Mouse (Mus musculus) spleen, postnatal 4 days (tissue): ENCODE data around the gene Ndufa12.

Experiments used
- DNase-seq, 2 experiments: peaks; one replicate each; pipeline ENCODE4 v3.0.0; 2022; ENCODE audit warnings: low spot score in 2 of 2

Gene Ndufa12

DNA sequence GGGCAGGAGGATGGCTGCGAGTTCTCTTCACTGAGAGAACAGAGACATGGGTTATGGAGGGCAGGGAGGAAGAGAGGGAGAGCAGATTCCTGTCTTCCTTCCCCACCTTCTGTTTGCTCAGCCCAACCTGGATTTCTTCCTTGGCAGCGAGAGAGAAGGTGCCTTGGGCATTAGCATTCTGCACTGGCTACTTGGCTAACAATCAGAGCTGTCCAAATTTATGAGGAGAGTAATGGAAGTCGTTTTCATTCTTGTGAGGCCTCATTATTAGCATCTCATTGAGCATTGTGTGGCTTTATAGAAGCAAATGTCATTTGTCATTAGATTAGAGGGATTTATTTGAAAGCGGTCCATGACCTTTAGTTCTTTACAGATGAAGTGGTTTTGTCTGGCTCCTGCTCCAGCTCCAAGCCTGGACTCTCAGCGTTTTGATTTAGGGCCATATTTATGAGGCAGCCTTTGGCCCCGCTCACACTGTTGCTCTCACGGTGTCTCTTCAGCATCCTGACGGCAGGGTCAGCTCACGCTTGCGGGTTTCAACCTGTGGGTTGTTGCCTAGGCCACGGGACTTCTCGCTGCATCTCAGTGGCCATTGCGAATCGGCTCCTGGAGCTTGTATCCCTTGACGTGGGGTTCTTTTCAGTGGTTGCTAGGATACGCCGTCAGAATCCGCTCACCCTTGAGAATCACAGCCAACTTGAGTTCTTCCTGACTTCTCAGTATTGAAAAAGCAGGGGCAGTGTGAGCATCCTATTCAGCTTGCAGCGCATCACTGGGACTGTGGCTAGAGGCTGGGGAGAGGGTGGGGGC is 31.9 kb downstream of the Ndufa12 start:
- DNase-seq: no peak

DNA sequence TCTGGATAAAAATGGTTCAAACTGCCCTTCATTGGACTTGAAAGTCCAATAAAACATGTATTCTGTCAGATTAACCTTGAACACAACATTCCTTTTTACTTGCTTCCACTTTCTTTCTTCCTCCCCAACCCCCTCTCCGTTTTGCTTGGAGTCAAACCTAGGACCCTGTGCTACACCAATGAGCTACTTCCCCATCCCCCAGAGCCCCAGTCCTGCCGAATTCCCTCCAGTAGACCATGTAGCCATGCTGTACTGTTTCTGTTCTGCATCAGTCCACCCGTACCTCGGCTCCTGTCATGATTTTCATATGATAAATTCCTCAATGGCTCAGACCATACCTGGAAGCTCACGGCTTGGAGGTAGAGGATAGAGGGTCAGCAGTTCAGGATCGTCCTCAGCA is 32.5 kb downstream of the Ndufa12 start:
- DNase-seq: no peak

DNA sequence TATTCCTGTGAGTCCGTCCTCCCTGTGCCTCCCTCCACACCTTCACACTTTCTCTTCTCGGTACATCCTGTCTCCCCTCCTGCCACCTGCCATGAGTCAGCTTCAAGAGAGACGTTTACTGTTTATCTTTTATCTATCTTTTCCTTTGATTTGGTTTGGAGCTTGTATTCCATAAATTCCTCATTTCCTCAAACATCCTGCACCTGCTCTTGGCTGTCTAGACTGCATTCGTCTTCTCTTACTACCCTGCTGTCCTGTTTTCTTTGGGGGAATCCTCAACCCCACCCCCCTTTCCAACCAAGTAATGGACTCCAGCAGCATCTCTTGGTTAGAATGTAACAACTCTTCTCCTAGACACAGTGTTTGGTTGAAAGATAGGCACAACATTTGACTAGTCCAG is 36.7 kb downstream of the Ndufa12 start:
- no peak for DNase-seq

DNA sequence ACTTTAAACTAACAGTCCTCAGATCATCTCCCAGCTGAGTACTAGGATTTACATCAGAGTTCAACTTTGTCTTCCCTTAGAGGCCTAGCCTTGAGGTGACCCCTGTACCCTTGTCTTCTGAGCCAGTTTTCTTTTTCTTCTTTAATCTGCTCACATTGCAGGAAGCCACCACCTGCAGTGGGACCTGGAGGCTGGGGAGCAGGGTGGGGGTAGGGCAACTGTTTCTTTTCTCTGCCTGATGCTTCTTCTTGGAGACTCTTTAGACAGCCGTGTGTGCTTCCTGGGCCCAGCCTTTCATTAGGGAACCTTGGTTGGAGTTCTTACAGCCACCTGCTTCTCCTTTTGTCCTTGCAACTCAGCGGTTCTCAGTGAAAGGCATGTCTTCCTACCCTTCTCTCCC is 42.8 kb downstream of the Ndufa12 start:
- no peak for DNase-seq

DNA sequence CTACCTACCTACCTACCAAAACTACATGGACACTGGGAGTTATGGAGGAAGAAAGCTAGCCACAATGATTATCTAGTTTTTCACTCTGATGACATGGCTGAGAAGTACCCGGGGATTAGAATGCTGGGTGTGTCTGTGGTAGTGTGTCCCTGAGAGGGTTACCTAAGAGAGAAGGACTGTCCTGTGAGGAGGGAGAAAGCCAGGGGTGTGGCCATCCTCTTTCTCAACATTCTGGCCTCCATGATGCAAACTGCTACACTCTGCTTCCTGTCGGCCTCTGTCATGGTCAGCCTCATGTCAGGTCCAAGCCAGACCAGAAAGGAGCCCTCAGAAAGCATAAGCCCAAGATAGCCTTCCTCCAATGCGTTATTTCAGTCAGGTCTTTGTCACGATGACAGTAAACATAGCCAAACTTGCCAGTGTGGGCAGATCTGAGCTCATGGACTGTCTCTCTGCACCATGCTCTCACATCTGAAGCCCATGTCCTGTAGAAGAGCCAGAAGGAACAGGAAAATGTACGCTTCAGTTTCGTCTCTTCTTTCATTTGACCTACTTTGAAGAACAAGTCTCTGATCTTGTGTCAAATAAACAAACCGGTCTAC is 49.3 kb downstream of the Ndufa12 start:
- no peak for DNase-seq

DNA sequence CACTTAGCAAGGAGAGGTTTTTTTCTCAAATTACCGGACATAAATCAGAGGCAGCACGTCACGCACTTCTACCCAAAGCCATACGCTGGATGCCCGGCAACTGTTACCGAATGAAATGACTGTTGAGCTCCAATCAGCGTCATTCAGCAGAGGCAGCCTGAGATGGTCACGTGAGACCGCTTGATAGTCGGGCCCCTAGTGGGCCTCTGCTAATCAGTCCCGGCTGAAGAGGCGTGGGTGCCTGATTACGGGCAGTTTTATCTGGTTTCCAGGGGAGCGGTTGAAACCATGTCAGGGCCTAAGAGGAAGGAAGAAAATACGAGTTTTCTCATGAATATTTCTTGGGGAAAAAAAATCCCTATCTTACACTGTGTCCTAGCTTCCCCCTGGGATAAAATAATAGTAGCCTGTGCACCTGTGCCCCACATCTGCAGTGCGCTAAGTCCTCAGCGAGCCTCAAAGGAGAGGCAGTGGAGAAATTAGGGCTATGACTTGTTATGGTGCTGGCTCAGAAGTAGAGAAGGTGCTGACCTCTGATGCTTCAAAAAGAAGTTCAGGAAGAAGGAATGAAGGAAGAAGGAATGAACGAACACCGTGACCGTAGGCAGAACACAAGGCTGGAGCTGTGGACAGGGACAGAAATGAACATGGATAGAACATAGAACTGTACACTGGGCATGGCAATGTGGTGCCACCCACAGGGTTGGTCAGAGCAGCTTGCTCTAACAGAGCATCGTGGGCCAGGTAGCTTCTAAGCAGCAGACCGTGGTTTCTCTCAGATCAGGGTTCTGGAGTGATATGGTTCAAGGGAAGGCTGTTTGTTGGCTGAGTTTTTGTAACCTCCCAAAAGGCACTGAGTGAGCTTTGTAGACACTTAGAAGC is 51.3 kb downstream of the Ndufa12 start:
- peak; percentile 63 to 68 for DNase-seq

DNA sequence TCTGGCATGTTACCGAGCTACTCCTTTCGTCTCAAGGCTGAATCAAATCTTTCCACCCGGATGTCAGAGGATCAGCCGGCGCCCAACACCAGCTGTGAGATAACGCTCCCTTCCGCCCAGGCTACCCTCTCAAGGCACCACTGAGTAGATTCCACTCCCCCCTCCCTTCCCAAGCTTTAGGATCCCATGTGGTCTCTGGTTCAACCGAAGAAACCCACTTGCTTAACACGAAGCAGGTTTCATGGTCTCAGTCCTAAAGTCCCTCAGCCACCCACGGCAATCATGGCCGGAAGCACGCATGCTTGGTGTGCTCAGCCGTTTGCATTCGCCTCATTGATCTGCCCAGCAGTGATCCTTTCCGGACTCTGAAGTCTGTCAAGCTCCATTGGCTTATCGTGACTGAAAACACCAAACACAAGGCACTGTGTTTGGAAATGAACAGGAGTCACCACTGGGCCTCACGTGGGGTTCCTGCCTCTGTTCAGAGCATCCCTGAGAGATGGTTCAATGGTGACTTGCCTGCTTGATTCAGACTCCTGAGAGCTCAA is 54.8 kb downstream of the Ndufa12 start:
- DNase-seq: no peak

DNA sequence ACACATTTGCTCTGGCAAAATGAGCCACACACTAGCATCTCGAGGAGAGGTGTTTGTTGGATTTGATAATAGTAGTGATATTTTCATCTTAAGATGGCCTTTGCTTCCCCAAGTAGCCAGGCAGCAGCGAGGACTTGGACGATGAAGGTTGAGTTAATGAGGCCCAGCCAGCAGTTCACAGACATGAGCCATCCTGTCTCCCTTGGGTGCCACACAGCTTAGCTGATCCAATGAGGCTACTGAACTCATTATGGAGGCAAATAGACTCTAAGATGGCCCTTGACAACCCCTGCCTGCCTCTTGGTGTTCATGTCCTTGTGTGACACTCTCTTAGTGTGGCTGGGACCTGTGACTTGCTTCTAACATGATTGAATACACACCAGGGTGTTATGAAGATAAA is 56.2 kb downstream of the Ndufa12 start:
- DNase-seq: no peak

DNA sequence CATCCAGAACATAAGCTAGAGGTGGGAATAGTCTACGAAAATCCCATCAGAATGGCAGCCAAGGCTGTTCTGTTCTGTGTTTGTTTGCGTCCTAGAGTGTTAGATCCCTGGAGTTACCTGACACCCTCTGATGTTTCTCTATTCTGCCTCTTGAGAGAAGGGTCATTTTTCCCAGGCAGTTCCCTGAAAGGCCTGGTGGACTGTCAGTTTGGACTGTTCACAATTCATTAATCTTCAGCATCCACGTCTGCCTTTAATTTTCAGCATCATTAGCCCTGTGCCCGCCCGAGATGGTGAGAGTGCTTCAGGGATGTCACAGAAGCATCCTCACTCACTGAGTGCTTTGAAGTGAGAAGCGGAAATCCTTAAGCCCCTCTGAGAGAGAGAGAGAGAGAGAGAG is 57.2 kb downstream of the Ndufa12 start:
- DNase-seq: no peak

DNA sequence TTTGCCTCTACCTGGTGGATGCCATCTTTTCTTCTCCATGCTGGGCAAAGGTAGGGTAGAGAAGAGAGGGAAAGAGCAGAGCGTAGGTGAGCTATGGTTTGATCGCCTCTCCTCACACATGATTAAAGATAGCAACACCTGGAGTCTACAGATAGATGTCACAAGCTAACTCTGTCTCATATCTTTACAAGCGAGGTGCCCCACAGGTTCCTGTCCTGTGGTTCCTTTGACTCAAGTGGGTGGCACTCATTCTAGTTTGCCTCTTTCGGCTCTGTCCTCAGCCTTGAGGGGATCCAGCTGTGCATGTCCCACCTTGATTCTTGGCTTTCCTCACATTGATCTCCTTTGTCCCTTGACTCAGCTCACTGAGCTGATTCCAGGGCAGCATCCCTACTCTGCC is 58.0 kb downstream of the Ndufa12 start:
- no peak for DNase-seq

DNA sequence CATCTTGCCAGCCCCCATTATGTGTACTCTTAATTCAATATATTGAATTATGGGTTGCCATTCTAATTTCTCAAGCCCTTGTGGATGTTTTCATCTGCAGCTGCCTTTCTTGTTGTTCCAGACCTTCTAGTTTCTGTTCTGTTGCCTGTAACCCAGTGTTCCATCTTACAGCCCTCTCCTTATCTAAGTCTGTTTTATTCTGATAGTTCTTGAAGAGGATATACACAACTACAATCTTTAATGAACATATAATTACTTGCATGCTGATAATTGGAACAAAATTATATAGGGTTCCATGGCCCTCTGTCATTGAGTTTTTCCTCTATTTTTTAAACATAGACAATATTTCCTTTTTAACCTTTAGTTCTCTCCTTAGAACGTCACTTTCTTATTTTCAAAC is 62.0 kb downstream of the Ndufa12 start:
- DNase-seq: no peak

DNA sequence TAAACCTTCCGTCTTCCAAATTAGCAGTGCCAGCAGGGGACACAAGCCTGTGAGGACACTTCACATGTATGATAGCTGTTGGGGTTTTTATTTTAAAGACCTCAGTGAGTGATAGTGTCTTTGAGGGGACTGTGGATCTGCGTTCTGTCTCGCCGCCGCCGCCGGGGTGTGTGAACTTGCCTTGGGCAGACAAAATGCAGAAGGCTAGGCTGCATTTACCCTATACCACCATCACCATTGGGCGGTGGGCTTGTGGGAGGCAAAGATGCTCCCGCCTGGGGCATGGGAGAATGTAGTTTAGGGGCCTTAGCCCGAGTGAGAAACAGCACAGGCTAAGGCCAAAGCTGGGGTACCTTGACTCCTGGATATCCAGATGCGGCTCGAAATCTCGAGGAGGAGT is 64.1 kb downstream of the Ndufa12 start:
- DNase-seq: no peak

DNA sequence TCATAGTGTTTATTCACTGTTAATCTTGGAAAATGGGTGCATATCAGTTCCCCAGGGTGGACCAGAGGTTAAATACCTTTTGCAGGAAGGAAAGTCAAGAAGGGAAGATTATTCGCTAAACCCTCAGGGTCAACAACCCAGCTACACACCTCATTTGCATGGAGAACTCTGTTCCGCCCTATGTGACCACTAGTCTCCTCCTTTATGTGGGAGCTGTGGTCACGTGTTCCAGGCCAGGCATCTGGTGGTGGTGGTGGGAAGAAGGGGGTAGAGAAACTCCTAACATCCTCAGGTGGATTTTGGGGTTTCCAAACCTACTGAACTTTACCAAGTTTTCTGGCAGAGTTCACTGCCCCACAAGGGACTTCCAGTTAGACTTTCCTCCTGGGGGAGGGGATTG is 64.7 kb downstream of the Ndufa12 start:
- no peak for DNase-seq

DNA sequence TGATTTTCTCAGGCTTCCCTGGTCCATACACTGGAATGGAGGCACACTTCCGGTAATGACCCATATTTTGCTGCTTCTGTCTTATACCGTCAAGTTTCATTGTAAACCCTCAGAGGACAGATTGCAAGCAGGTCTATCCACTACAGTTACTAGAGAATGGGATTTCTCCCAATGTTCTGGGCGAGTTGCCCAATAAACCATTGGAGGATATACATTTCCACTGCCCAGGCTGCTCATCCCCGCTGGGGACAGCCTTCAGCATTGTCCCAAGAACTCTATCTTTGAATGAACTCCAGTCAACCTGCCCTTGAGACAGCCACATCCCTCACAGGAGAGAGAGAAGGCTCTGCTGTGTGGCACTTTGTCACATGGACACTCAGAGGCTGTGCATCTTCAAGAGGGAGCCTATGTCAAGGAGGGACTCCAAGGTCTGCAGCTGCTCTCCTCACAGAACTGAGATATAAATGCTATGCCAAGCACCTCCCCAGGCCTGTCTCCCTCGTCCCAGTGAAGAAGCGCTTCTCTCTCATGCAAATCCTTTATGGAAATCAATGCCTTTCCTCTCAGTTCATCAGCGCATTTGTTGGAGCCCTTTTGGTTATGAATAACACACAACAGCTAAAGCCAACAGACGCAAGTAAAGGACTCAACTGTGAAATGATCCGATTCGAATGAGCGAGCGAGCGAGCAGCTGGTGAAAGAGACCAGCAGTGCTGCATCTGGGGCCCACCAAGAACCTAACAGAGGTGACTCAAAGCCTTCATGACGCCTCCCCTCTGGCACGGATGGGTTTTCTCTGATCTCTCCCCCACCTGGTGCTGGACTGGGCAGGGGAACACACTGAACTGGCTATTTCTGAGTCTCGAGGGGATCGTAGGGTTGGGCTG is 67.4 kb downstream of the Ndufa12 start:
- no peak for DNase-seq
